Mouse (Mus musculus) kidney, adult 2 months (tissue): ENCODE data around the gene Adprhl1. TPM values are rescaled to one million over a fixed set of nuclear protein-coding genes. Genes with fewer than 3 reads are reported as not detected.

Source experiments
- DNase-seq: peaks from one replicate; pipeline ENCODE4 v3.0.0; 2021
- H3K27ac ChIP-seq: fragments of 200-500 bp; 2 replicates; pipeline ENCODE4 v1.5.1; 2012; ENCODE audit warnings: low read depth, low read length, control low read depth, inconsistent platforms; ENCODE audit not compliant: insufficient read depth
- H3K27me3 ChIP-seq: fragments of 200-500 bp; replicated peaks from 2 replicates; pipeline ENCODE4 v1.6.1; 2012; ENCODE audit warnings: mild to moderate bottlenecking, moderate library complexity, low read length, inconsistent platforms; ENCODE audit not compliant: control insufficient read depth, insufficient read depth
- H3K36me3 ChIP-seq: fragments of 200-500 bp; 2 replicates; pipeline ENCODE4 v1.6.1; 2012; ENCODE audit warnings: mild to moderate bottlenecking, moderate library complexity, low read length, inconsistent platforms; ENCODE audit not compliant: control insufficient read depth, insufficient read depth
- H3K4me1 ChIP-seq: fragments of 200-500 bp; 2 replicates; pipeline ENCODE4 v1.6.1; 2011; ENCODE audit warnings: low read length; ENCODE audit not compliant: control insufficient read depth, insufficient read depth
- H3K4me3 ChIP-seq: fragments of 200-500 bp; 2 replicates; pipeline ENCODE4 v1.5.1; 2011; ENCODE audit warnings: mild to moderate bottlenecking, low read depth, low read length, control low read depth; ENCODE audit not compliant: insufficient read depth
- CTCF ChIP-seq: fragments of 200-500 bp; conservative IDR thresholded peaks from 2 replicates; pipeline ENCODE4 v1.5.1; 2011; ENCODE audit warnings: low read depth, mild to moderate bottlenecking, control low read depth, low read length, moderate library complexity, mixed read lengths; ENCODE audit not compliant: insufficient read depth, insufficient read length
- POLR2A ChIP-seq: fragments of 200-500 bp; IDR thresholded peaks from one replicate; pipeline ENCODE4 v1.6.1; 2011; ENCODE audit warnings: low read depth, low read length, control low read depth
- WGBS: fragments of 180-500 bp; shearing (Covaris S2); methylation state at CpG from one replicate; pipeline ENCODE4 v1.1.7; 2018; 5-methylcytosine and 5-hydroxymethylcytosine counted together
- polyA plus RNA-seq: library from polyadenylated mRNA; depleted of rRNA; stranded (reverse); fragments of >200 nt; gene quantifications from 2 replicates; pipeline ENCODE4 v1.2.3, GENCODE M21; 2012

Adprhl1 gene
- polyA plus RNA-seq, 1 experiment = 0.99 TPM

DNA sequence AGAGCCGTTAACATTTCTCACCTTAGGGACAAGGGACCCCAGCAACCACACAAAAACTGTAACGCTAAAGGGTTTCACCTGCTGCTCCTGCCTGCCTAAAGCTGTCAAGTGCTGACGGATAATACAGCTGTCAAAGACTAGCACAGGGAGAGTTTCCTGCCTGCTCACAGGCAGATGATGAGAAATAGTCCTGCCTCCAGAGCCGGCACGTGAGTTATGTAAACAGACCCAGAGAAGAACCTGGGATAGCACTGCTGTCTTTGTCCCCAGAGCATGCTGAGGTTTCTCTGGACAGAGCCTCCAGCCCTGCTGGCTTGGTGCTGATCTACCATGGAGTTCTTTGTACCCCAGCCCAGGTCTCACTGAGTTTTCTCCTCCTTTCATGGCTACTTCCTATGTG lies 36.9 kb downstream of the Adprhl1 start:
- H3K4me3 ChIP-seq = no peak overlapping the region
- no peak overlapping the region for H3K27ac ChIP-seq
- 43% methylated on average over 5 of the region's 5 CpGs for WGBS
- H3K4me1 ChIP-seq = no peaks in the 10 kb centered on the region
- H3K36me3 ChIP-seq = no peaks in the 10 kb centered on the region
- no peak for DNase-seq
- H3K27me3 ChIP-seq = no peaks in the 10 kb centered on the region
- no peak for TF ChIP-seq POLR2A

DNA sequence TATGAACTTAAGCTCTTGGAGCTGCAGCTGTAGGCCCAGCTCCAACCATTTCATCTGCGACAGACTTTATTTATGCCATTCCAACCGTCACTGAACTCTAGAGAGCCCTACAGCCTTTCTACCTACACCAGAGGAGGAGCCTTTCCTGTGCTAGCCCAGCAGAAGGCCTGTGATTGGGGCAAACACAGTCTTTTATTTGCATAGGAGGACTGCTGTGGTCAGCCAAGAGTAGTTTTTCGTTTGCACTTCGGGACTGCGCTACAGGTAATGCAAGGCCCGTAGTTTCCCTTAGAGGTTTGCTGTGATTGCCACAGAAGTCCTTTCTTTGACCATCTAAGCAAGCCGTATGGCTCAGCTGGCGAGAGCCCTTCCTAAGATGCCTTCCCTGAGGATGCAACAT lies 37.6 kb downstream of the Adprhl1 start:
- WGBS = 69% methylated on average over 8 of the region's 8 CpGs
- Histone ChIP-seq H3K4me3 (no peak overlapping the region), H3K36me3 (no peaks in the 10 kb centered on the region), H3K4me1 (no peaks in the 10 kb centered on the region), H3K27ac (no peak overlapping the region), H3K27me3 (no peaks in the 10 kb centered on the region)
- TF ChIP-seq CTCF = no peak
- no peak for TF ChIP-seq POLR2A
- no peak for DNase-seq

DNA sequence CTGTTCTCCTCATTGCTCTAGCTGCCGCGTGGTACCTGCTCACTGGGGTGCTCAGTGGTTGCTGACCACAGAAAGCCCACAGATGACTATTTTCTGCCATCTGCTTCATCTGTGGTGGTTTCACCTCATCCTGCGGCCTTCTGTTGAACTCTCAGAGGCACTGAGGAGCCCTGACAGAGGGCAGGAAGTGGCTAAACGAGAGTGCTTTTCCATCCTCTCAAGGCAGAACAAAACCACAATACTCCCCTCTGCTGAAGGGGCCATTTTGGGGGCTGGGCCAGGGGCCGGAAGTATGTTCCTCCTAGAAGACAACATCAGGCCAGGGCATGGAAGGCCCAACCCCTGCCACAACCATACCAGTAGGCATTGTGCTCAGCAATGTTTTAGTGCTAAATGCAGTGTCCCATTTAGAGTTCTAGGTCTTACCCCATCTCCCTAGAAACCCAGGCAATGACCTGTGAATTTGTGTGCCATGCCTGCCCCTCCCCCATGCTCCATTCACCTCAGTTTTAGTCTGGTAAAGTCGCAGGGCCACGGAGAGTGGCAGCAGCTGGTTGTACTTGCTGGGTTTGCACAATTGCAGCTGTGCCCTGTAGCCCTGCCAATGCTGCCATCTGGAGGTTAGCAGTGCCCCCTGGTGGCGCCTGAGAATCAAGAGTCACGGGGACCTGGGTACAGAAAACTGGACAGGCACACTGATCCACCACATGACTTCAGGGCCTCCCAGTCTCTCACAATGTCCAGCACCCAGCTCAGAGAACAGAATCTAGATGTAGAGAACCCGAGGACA lies 40.3 kb downstream of the Adprhl1 start:
- no peaks in the 10 kb centered on the region for H3K36me3 ChIP-seq
- H3K4me3 ChIP-seq = no peak overlapping the region
- H3K4me1 ChIP-seq = no peaks in the 10 kb centered on the region
- H3K27me3 ChIP-seq = no peaks in the 10 kb centered on the region
- peak; percentile 93 for DNase-seq
- no peak overlapping the region for H3K27ac ChIP-seq
- peak; percentile 90 for TF ChIP-seq CTCF
- TF ChIP-seq POLR2A = no peak
- WGBS = 20% methylated on average over 10 of the region's 10 CpGs

DNA sequence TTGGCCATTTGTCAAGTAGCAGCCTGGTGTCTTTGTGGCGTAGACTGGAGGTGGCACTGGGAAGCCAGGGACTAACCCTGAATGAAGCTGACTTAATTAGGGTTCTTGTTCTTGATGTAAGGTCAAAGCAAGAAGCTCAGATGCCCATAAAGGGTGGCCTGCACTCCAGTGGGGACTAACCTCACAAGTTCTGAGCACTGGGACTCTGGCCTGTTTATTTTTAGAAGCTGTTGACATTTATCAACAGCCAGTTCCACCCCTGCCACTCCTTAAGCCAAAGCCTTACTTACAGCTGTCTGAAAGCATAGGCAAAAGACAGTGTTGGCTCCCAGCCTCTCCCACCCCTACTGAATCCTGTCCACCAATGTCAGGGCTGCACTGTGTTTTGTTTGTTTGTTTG lies 44.2 kb downstream of the Adprhl1 start:
- Histone ChIP-seq H3K4me1 (no peaks in the 10 kb centered on the region), H3K36me3 (no peaks in the 10 kb centered on the region), H3K4me3 (no peak overlapping the region), H3K27me3 (no peaks in the 10 kb centered on the region), H3K27ac (no peak overlapping the region)
- WGBS = 75% methylated on average over 1 of the region's 1 CpGs
- no peak for TF ChIP-seq CTCF
- TF ChIP-seq POLR2A = no peak
- DNase-seq = no peak

DNA sequence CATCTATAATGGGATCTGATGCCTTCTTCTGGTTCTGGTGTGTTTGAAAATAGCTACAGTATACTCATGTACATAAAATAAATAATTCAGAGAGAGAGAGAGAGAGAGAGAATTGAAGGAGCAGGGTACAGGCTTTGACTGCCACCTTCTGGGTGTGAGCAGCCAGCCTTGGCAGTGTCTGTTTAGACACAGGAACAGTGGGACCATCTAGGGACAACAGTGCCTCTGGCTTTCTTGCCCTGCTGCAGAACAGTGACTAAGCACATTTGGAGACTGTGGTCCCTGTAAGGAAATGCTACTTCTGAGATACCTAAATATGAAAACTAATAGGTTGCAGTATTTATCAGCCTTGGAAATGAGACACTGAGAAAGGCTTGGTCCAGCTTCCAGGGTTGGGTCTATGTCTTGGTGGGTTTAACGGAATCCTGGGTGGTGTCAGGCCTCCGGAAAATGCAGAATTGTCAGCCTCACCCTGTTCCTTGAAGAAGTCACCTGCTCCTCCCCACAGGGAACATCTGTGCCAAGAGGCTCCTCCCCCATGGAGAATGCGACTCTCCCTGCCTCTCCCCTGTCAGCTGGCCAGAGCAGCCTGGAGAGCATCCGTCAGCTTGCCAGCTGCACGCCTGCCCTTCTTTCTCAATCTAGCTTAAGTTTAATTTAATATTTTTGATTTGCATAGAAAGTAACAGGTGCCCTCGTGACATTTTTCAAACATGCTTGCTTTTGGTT lies 45.2 kb downstream of the Adprhl1 start:
- Histone ChIP-seq H3K27me3 (no peaks in the 10 kb centered on the region), H3K4me3 (no peak overlapping the region), H3K36me3 (no peaks in the 10 kb centered on the region), H3K4me1 (0 out of 2 replicates have a peak, but pooled peaks cover 3% of the 10 kb centered on the region), H3K27ac (no peak overlapping the region)
- 31% methylated on average over 6 of the region's 6 CpGs for WGBS
- TF ChIP-seq CTCF = peak; percentile 59
- no peak for TF ChIP-seq POLR2A
- DNase-seq = peak; percentile 63

DNA sequence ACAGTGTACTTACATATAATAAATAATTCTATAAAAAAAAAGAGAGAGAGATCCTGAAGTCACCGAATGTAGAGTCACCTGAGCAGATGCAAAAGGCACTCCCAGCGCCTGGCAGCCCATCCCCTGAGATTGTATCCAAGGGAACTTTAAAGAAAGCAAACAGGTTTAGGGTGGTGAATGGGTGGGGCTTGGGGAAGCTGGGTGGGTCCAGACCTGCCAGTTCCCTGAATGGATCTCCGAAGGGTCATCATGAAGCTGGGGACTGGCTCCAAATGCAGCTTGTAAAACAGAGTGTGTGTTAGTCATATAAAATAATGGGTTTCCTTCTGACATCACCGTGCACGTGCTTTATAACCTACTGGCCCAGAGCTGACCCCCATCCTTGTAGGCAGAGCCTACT lies 47.7 kb downstream of the Adprhl1 start:
- Histone ChIP-seq H3K36me3 (no peaks in the 10 kb centered on the region), H3K4me3 (no peak overlapping the region), H3K27me3 (no peaks in the 10 kb centered on the region), H3K27ac (no peak overlapping the region), H3K4me1 (peaks cover 3% of the 10 kb centered on the region; the same call in 1 of the 2 replicates)
- TF ChIP-seq POLR2A = no peak
- TF ChIP-seq CTCF = no peak
- WGBS = 50% methylated on average over 5 of the region's 5 CpGs
- no peak for DNase-seq

DNA sequence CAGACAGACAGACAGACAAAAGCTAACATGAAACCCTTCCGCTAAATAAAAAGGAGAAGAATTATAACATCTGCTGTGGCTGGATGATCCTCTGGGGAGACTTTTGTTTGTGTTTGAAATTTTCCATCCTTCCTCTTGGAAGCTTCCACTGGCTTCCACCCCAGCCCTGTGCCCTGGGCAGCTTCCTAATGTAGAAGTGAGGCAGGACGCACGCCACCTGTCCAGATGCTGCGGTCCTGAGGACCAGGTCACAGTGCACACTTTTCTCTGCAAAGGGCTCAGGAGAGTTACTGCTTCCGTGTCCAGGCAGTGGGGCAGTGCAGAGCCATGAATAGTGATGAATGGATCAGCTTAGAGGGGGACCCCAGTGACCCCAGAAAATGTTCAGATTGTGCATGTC lies 48.7 kb downstream of the Adprhl1 start:
- TF ChIP-seq CTCF = no peak
- TF ChIP-seq POLR2A = no peak
- DNase-seq = no peak
- Histone ChIP-seq H3K27me3 (no peaks in the 10 kb centered on the region), H3K4me1 (peaks cover 3% of the 10 kb centered on the region; the same call in 1 of the 2 replicates), H3K27ac (0 out of 2 replicates have a peak overlapping the region, but pooled peaks have one; percentile 6), H3K4me3 (no peak overlapping the region), H3K36me3 (no peaks in the 10 kb centered on the region)
- WGBS = 69% methylated on average over 5 of the region's 5 CpGs
